Mouse (Mus musculus) thymus, postnatal 25 days (tissue): Measurements from ENCODE around the gene Sipa1l3.

Experiments used
- DNase-seq: peaks from one replicate; pipeline ENCODE4 v3.0.0; 2022

Gene Sipa1l3

DNA sequence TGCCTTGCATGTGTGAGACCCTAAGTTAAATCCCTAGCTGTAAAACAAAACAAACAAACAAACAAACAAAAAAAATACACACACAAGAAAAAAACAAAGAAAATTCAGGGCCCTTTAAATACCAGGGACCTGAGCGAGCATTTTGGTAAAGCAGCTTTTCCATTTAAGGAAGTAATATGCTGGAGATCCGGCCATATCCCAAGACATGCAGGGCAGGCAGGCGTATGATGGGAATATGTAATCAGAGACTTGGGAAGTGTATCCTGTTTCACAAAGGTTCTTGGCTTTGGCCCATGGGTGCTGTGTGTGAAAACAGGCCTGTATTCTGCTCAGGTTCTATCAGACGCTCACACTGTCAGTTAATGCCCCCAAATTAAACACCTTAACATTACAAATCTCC, 240.9 kb downstream of the Sipa1l3 start:
- no peak for DNase-seq

DNA sequence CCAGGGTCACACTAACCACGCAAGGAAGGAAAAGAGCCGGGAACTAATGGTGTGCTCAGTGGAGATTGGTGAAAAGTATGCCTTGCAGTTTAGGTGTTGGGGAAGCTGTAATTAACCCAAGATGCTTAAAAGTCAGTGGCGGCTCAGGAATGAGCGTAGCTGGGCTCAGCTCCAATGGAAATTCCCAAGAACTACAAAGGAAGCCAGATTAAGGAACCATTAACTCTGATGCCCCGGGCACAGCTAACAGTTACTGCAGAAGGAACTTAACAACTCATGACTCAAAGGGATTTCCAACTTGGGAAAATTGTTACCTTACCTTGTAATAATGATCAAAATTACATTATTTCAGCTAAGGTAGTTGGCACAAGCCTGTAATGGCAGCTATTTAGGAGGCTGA, 241.7 kb downstream of the Sipa1l3 start:
- DNase-seq: no peak

DNA sequence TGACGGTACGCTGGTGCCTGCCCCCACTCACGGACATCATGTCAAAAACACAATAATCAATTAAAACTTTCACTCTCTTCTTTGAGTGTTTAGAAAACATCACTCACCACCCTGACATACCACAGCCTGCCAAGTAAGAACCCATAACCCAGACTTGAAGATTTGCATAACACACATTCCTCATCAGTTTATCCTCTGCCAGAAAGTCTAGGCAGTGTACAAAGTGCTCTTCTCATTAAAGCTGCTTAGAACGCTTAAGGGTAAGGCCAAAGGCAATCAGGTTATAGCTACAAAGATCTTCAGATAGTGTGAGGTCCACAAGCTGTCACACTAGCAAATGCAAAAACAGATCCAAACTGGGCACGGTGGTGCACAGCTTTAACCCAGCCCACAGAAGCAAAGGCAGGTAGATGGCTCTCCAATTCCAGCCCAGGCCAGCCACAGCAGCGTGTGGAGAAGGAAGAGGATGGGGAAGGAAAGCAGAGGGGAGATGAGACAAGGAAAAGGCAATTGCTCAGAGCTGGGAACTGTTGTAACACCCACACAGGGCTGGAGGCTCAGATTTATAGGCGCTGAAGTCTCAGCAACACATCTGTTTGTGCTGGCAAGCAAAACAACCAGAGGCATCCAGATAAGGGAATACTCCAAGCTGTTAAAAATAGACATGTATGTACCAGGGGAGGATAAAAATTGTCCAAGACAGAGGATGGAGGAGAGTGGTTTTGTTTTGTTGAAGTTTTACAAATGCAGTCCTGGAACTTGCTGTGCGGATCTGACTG, 246.6 kb downstream of the Sipa1l3 start:
- DNase-seq: no peak

DNA sequence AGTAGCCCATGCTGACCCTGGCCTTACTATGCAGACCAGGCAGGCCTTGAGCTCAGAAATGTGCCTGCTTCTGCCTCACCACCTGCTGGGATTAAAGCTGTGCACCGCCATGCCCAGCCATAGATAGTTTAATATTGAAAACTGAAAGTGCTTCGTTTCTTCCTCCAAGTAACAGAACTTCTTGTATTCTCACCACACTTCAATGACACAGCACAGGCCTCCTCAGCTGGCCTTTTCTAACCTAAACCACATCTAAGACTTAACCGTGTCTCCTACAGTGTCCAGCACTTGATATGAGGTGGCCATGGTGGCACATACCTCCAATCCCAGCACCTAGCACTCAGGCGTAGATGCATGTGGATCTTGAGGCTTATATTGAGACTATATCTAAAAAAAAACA, 248.0 kb downstream of the Sipa1l3 start:
- no peak for DNase-seq
